ENCODE assay signal across 8 mouse cellular contexts in the genomic region with DNA sequence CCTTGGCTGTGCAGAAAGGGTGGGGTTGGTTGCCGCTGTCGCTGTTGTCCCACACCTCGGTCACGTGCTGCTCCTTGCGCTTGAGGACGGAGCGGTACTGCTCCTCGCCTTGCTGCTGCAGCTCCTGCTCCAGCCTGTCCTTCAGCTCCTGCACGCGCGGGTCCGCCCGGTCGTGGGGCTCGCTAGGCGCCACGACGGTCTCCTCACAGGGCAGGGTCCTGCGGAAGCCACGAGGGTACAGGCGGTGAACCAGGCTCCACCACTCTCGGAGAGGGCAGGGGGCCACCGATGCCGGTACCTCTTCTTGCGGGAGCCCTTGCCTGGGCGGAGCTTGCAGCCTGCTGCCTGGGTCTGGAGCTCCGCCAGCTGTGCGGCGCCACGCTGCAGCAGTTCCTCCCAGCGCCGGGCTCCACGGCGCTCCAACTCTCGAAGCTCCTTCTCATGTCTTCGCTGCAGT. TPM values are rescaled to one million over a fixed set of nuclear protein-coding genes. Genes with fewer than 3 reads are reported as not detected.
DNase-seq lines count a peak whose midpoint lies in the region; ATAC-seq and TF ChIP-seq lines count a peak whose summit lies in the region.

No protein-coding gene starts in this region.

- TF ChIP-seq CTCF in kidney, adult 2 months (conservative IDR thresholded peaks at IDR 0.05; ENCODE audit: insufficient read depth, insufficient read length, low read depth, low read length) = no peak
- no peak for TF ChIP-seq CTCF in forebrain, postnatal 0 days (IDR thresholded peaks at IDR 0.05; ENCODE audit: low read depth)

- peak; percentile 56 for ATAC-seq in forebrain, postnatal 0 days
- peak; percentile 45 for ATAC-seq in megakaryocyte progenitor cell, adult 5-6 weeks (replicated peaks; ENCODE audit: poor library complexity)
- peak; percentile 68 for ATAC-seq in stomach, embryonic 15.5 days (ENCODE audit: insufficient read depth, low FRiP score, low read depth)

- 1% methylated on average over 36 of the region's 36 CpGs for WGBS in kidney, adult 2 months
- 1% methylated on average over 36 of the region's 36 CpGs for WGBS in forebrain, postnatal 0 days
- 1% methylated on average over 36 of the region's 36 CpGs for WGBS in stomach, embryonic 15.5 days

- no peak for TF ChIP-seq POLR2A in kidney, adult 2 months (IDR thresholded peaks at IDR 0.05; ENCODE audit: low read depth, low read length)

- DNase-seq in kidney, adult 2 months = peak; percentile 40
- no peak for DNase-seq in kidney, adult 9 months
- peak; percentile 81 for DNase-seq in brain, adult 2 months (ENCODE audit: low read depth, low spot score)
- peak; percentile 85 for DNase-seq in forebrain, postnatal 0 days
- peak; percentile 70 for DNase-seq in kidney, postnatal 14 days
- DNase-seq in layer of hippocampus, adult 8-10 months (ENCODE audit: low spot score in 2 of 2) = no peak

- H3K9ac ChIP-seq in forebrain, postnatal 0 days = peak overlapping the region; percentile 52
- peak overlapping the region; percentile 2; the same call in 1 of the 2 replicates for H3K9ac ChIP-seq in stomach, embryonic 15.5 days

- no peaks in the 10 kb centered on the region; the same call in 1 of the 2 replicates for H3K27me3 ChIP-seq in kidney, adult 2 months (replicated peaks; ENCODE audit: control insufficient read depth, insufficient read depth, low read length)
- peaks cover 4% of the 10 kb centered on the region; the same call in 1 of the 2 replicates for H3K27me3 ChIP-seq in forebrain, postnatal 0 days (ENCODE audit: insufficient read depth, low read length)
- peaks cover 74% of the 10 kb centered on the region for H3K27me3 ChIP-seq in stomach, embryonic 15.5 days (replicated peaks)

- no peaks in the 10 kb centered on the region for H3K36me3 ChIP-seq in kidney, adult 2 months (ENCODE audit: control insufficient read depth, insufficient read depth, low read length)
- no peaks in the 10 kb centered on the region for H3K36me3 ChIP-seq in forebrain, postnatal 0 days (ENCODE audit: insufficient read depth)
- no peaks in the 10 kb centered on the region for H3K36me3 ChIP-seq in stomach, embryonic 15.5 days

- peak overlapping the region; percentile 33 for H3K4me3 ChIP-seq in kidney, adult 2 months (ENCODE audit: insufficient read depth, low read depth, low read length)
- peak overlapping the region; percentile 30 for H3K4me3 ChIP-seq in forebrain, postnatal 0 days (ENCODE audit: low read depth, low read length)
- H3K4me3 ChIP-seq in stomach, embryonic 15.5 days (replicated peaks) = peak overlapping the region; percentile 39

- H3K27ac ChIP-seq in kidney, adult 2 months (ENCODE audit: insufficient read depth, low read depth, low read length) = no peak overlapping the region
- no peak overlapping the region for H3K27ac ChIP-seq in forebrain, postnatal 0 days (ENCODE audit: low read depth, low read length)
- no peak overlapping the region for H3K27ac ChIP-seq in stomach, embryonic 15.5 days

- no peaks in the 10 kb centered on the region for H3K9me3 ChIP-seq in forebrain, postnatal 0 days (ENCODE audit: low read length)
- no peaks in the 10 kb centered on the region for H3K9me3 ChIP-seq in stomach, embryonic 15.5 days

- peak overlapping the region; percentile 68 for H3K4me2 ChIP-seq in forebrain, postnatal 0 days (ENCODE audit: low read depth)
- peak overlapping the region; percentile 86 for H3K4me2 ChIP-seq in stomach, embryonic 15.5 days

- H3K4me1 ChIP-seq in kidney, adult 2 months (ENCODE audit: control insufficient read depth, insufficient read depth, low read length) = no peaks in the 10 kb centered on the region; the same call in 1 of the 2 replicates
- H3K4me1 ChIP-seq in forebrain, postnatal 0 days (ENCODE audit: insufficient read depth) = peaks cover 29% of the 10 kb centered on the region
- H3K4me1 ChIP-seq in stomach, embryonic 15.5 days = peaks cover 13% of the 10 kb centered on the region; the same call in 1 of the 2 replicates

RNA-seq across cellular contexts. Expression of a gene that starts 7.3 kb away (rescaled TPM):
- polyA plus RNA-seq in kidney, adult 2 months (2012; rRNA removed) = 0.03 and 0.05 TPM in 2 replicates
- 1.1 and 2.0 TPM in 2 replicates for total RNA-seq in forebrain, postnatal 0 days (2014; rRNA removed)
- 0.62 and 0.64 TPM in 2 replicates for polyA plus RNA-seq in forebrain, postnatal 0 days (2015; fragmentation: Nextera tagmentation; extraction: Ambion mirVana)
- 0.61 and 0.89 TPM in 2 replicates for total RNA-seq in megakaryocyte progenitor cell, adult 5-6 weeks (2015)
- 0.33 and 0.84 TPM in 2 replicates for total RNA-seq in megakaryocyte progenitor cell, adult 5-6 weeks (2017)
- polyA plus RNA-seq in stomach, embryonic 15.5 days (2015; fragmentation: Nextera tagmentation; extraction: Ambion mirVana) = 0.04 and 0.08 TPM in 2 replicates
- total RNA-seq in layer of hippocampus, adult 8-10 months (2022) = 10 to 100 TPM; 11.8 to 16.0 (median 12.9) TPM

RNA-seq across cellular contexts. Expression of a gene that starts 17.2 kb away (rescaled TPM):
- 1.9 and 3.7 TPM in 2 replicates for polyA plus RNA-seq in kidney, adult 2 months (2012; rRNA removed)
- total RNA-seq in forebrain, postnatal 0 days (2014; rRNA removed) = 0.92 and 1.1 TPM in 2 replicates
- 0.52 and 0.83 TPM in 2 replicates for polyA plus RNA-seq in forebrain, postnatal 0 days (2015; fragmentation: Nextera tagmentation; extraction: Ambion mirVana)
- 71.2 and 80.9 TPM in 2 replicates for total RNA-seq in megakaryocyte progenitor cell, adult 5-6 weeks (2015)
- total RNA-seq in megakaryocyte progenitor cell, adult 5-6 weeks (2017) = 61.1 and 70.4 TPM in 2 replicates
- polyA plus RNA-seq in stomach, embryonic 15.5 days (2015; fragmentation: Nextera tagmentation; extraction: Ambion mirVana) = 1.5 and 1.8 TPM in 2 replicates
- 1 to 10 TPM; 2.6 to 7.6 (median 4.7) TPM for total RNA-seq in layer of hippocampus, adult 8-10 months (2022)

RNA-seq across cellular contexts. Expression of a gene that starts 34.5 kb away (rescaled TPM):
- polyA plus RNA-seq in kidney, adult 2 months (2012; rRNA removed) = 8.1 and 8.7 TPM in 2 replicates
- total RNA-seq in forebrain, postnatal 0 days (2014; rRNA removed) = 13.8 and 14.2 TPM in 2 replicates
- polyA plus RNA-seq in forebrain, postnatal 0 days (2015; fragmentation: Nextera tagmentation; extraction: Ambion mirVana) = 15.7 and 17.2 TPM in 2 replicates
- 27.9 and 29.6 TPM in 2 replicates for total RNA-seq in megakaryocyte progenitor cell, adult 5-6 weeks (2015)
- 17.9 and 20.3 TPM in 2 replicates for total RNA-seq in megakaryocyte progenitor cell, adult 5-6 weeks (2017)
- 22.6 and 23.1 TPM in 2 replicates for polyA plus RNA-seq in stomach, embryonic 15.5 days (2015; fragmentation: Nextera tagmentation; extraction: Ambion mirVana)
- 10 to 100 TPM; 58.4 to 69.8 (median 63.7) TPM for total RNA-seq in layer of hippocampus, adult 8-10 months (2022)

RNA-seq across cellular contexts. Expression of a gene that starts 48.0 kb away (rescaled TPM):
- polyA plus RNA-seq in kidney, adult 2 months (2012; rRNA removed) = 10.9 and 13.7 TPM in 2 replicates
- total RNA-seq in forebrain, postnatal 0 days (2014; rRNA removed) = 71.4 and 84.4 TPM in 2 replicates
- 39.6 and 61.9 TPM in 2 replicates for polyA plus RNA-seq in forebrain, postnatal 0 days (2015; fragmentation: Nextera tagmentation; extraction: Ambion mirVana)
- 0.07 and 0.17 TPM in 2 replicates for total RNA-seq in megakaryocyte progenitor cell, adult 5-6 weeks (2015)
- 0.21 and 0.61 TPM in 2 replicates for total RNA-seq in megakaryocyte progenitor cell, adult 5-6 weeks (2017)
- polyA plus RNA-seq in stomach, embryonic 15.5 days (2015; fragmentation: Nextera tagmentation; extraction: Ambion mirVana) = 3.6 and 4.8 TPM in 2 replicates
- 10 to 100 TPM; 50.7 to 58.1 (median 54.1) TPM for total RNA-seq in layer of hippocampus, adult 8-10 months (2022)

RNA-seq across cellular contexts. Expression of a gene that starts 51.4 kb away (rescaled TPM):
- 3.4 and 3.6 TPM in 2 replicates for polyA plus RNA-seq in kidney, adult 2 months (2012; rRNA removed)
- 1.8 and 2.4 TPM in 2 replicates for total RNA-seq in forebrain, postnatal 0 days (2014; rRNA removed)
- 0.33 and 0.53 TPM in 2 replicates for polyA plus RNA-seq in forebrain, postnatal 0 days (2015; fragmentation: Nextera tagmentation; extraction: Ambion mirVana)
- total RNA-seq in megakaryocyte progenitor cell, adult 5-6 weeks (2015) = 0.07 and 0.25 TPM in 2 replicates
- total RNA-seq in megakaryocyte progenitor cell, adult 5-6 weeks (2017) = 0.42 and 0.47 TPM in 2 replicates
- 1.4 and 1.5 TPM in 2 replicates for polyA plus RNA-seq in stomach, embryonic 15.5 days (2015; fragmentation: Nextera tagmentation; extraction: Ambion mirVana)
- total RNA-seq in layer of hippocampus, adult 8-10 months (2022) = 1 to 10 TPM; 6.2 to 8.4 (median 6.6) TPM

Comparison
In these comparisons a context has a peak if more than half of its experiments do, and no peak if none do; other contexts are left out.
1. DNase-seq: peak in kidney, adult 2 months (single experiment), brain, adult 2 months (single experiment), forebrain, postnatal 0 days (single experiment) and kidney, postnatal 14 days (single experiment); none in kidney, adult 9 months (single experiment) and layer of hippocampus, adult 8-10 months (0 of 2).
2. RNA of a gene that starts 17.2 kb away (total RNA-seq): 61.1 to 80.9 TPM in megakaryocyte progenitor cell, adult 5-6 weeks; 2.6 to 7.6 TPM in layer of hippocampus, adult 8-10 months and 0.92 to 1.1 TPM in forebrain, postnatal 0 days; every median in the first group is over 4 times any median in the second.
3. Peak in every context shown above with its lines, with median percentiles within 50 percentile points of each other: H3K4me3 ChIP-seq and ATAC-seq.